Mouse (Mus musculus) spleen, adult 2 months (tissue): ENCODE data around the gene Homer2.

ENCODE experiments used
- CTCF ChIP-seq: fragments of 200-500 bp; IDR thresholded peaks from 2 replicates; pipeline ENCODE4 v1.5.1; 2011; ENCODE audit warnings: mild to moderate bottlenecking, inconsistent platforms; ENCODE audit not compliant: insufficient read depth, insufficient read length, insufficient replicate concordance; ENCODE audit errors: extremely low read depth
- POLR2A ChIP-seq: fragments of 200-500 bp; IDR thresholded peaks from 2 replicates; pipeline ENCODE4 v1.6.1; 2011; ENCODE audit warnings: low read depth, low read length, inconsistent platforms

DNA sequence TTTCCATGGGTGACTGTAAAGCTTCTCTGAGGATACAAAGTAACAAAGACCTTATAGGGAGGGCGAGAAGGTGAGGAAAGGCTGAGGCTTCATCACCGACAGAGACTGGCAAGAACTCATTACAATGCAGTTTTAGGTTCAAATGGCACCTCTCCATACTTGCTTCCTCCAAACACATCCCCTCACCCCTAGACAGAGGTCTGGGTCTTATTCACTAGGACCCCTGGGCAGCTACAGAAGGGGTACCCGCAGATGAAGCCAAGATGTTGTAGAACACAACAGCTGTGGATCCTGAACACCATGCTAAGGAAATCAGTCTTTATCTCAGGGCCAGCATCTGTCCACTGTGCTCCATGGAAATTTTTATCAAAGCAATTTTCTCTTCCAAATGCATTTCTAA is 50.3 kb downstream of the Homer2 start:
- TF ChIP-seq CTCF (no peak), POLR2A (no peak)
